Mouse (Mus musculus): Measurements from ENCODE around the gene Acer3. TPM values are rescaled to one million over a fixed set of nuclear protein-coding genes. Genes with fewer than 3 reads are reported as not detected.

Gene Acer3
- 1 to 10 TPM; 5.1 to 5.6 TPM for total RNA-seq (2021)
- long read RNA-seq, experiment 1, full-length matches to known transcripts: 2 of 4 reads
- long read RNA-seq, experiment 1, partial matches to known transcripts: 0 of 4 reads
- long read RNA-seq, experiment 1, other reads (novel, unspliced or antisense): 2 of 4 reads
- long read RNA-seq, experiment 2, full-length matches to known transcripts: 2 of 2 reads
- long read RNA-seq, experiment 2, partial matches to known transcripts: 0 of 2 reads
- long read RNA-seq, experiment 2, other reads (novel, unspliced or antisense): 0 of 2 reads

GRCm38 (mm10) chr7:98321083-98321482 lies at the start of gene Acer3:
Acer3 (minus strand) TSS chr7:98321208.
- intact Hi-C loops (cut with DNase I; ENCODE audit: low total_unique reads): no loop called here
- no peak for DNase-seq

- intact Hi-C loops (cut with DNase I; ENCODE audit: low total_unique reads): no loop called here
- no peak for DNase-seq
Observed at GRCm38 (mm10) chr7:98369762-98370369, 48.9 kb upstream of the Acer3 start.

- no peak for DNase-seq
- intact Hi-C loops (cut with DNase I; ENCODE audit: low total_unique reads): no loop called here
Observed at GRCm38 (mm10) chr7:98361662-98362061, 40.7 kb upstream of the Acer3 start.

GRCm38 (mm10) chr7:98361063-98361652 lies 40.1 kb upstream of the Acer3 start, which contains the start of gene Tsku:
Tsku (minus strand) TSS chr7:98361328.
- DNase-seq: peak; percentile 94
- intact Hi-C loops (cut with DNase I; ENCODE audit: low total_unique reads): no loop called here

GRCm38 (mm10) chr7:98360621-98360990 lies 39.6 kb upstream of the Acer3 start:
- intact Hi-C loops (cut with DNase I; ENCODE audit: low total_unique reads): no loop called here

GRCm38 (mm10) chr7:98359951-98360620 lies 39.1 kb upstream of the Acer3 start:
- intact Hi-C loops (cut with DNase I; ENCODE audit: low total_unique reads): no loop called here
- DNase-seq: peak; percentile 63

More at GRCm38 (mm10) chr7:98360621-98360990, 39.6 kb upstream of the Acer3 start:
- no peak for DNase-seq

- intact Hi-C loops (cut with DNase I; ENCODE audit: low total_unique reads): no loop called here
- no peak for DNase-seq
Observed at GRCm38 (mm10) chr7:98358016-98358415, 37.0 kb upstream of the Acer3 start.

GRCm38 (mm10) chr7:98357324-98357723 lies 36.3 kb upstream of the Acer3 start:
- intact Hi-C loops (cut with DNase I; ENCODE audit: low total_unique reads): no loop called here
- DNase-seq: no peak

GRCm38 (mm10) chr7:98354921-98355310 lies 33.9 kb upstream of the Acer3 start:
- no peak for DNase-seq

GRCm38 (mm10) chr7:98354160-98354920 lies 33.3 kb upstream of the Acer3 start:
- no peak for DNase-seq
- intact Hi-C loops (cut with DNase I; ENCODE audit: low total_unique reads): no loop called here

More at GRCm38 (mm10) chr7:98354921-98355310, 33.9 kb upstream of the Acer3 start:
- intact Hi-C loops (cut with DNase I; ENCODE audit: low total_unique reads): no loop called here

- no peak for DNase-seq
- intact Hi-C loops (cut with DNase I; ENCODE audit: low total_unique reads): no loop called here
Observed at GRCm38 (mm10) chr7:98353616-98354015, 32.6 kb upstream of the Acer3 start.

- no peak for DNase-seq
- intact Hi-C loops (cut with DNase I; ENCODE audit: low total_unique reads): loop anchor here (2.0 kb wide), 1 partner anchor 79 kb away; no protein-coding TSS in a partner anchor
Observed at GRCm38 (mm10) chr7:98351523-98351922, 30.5 kb upstream of the Acer3 start.

GRCm38 (mm10) chr7:98349821-98350220 lies 28.8 kb upstream of the Acer3 start:
- DNase-seq: no peak
- intact Hi-C loops (cut with DNase I; ENCODE audit: low total_unique reads): loop anchor here (2.0 to 10.0 kb wide), 3 partner anchors 81 to 225 kb away; no protein-coding TSS in a partner anchor

GRCm38 (mm10) chr7:98349096-98349495 lies 28.1 kb upstream of the Acer3 start:
- DNase-seq: peak; percentile 84
- intact Hi-C loops (cut with DNase I; ENCODE audit: low total_unique reads): loop anchor here (10.0 kb wide), 2 partner anchors 194 to 224 kb away; no protein-coding TSS in a partner anchor

GRCm38 (mm10) chr7:98348043-98348442 lies 27.0 kb upstream of the Acer3 start:
- intact Hi-C loops (cut with DNase I; ENCODE audit: low total_unique reads): loop anchor here (10.0 kb wide), 2 partner anchors 193 to 223 kb away; no protein-coding TSS in a partner anchor
- peak; percentile 62 for DNase-seq

GRCm38 (mm10) chr7:98347471-98347870 lies 26.5 kb upstream of the Acer3 start:
- intact Hi-C loops (cut with DNase I; ENCODE audit: low total_unique reads): loop anchor here (10.0 kb wide), 2 partner anchors 193 to 223 kb away; no protein-coding TSS in a partner anchor

GRCm38 (mm10) chr7:98345036-98345435 lies 24.0 kb upstream of the Acer3 start:
- intact Hi-C loops (cut with DNase I; ENCODE audit: low total_unique reads): loop anchor here (10.0 kb wide), 2 partner anchors 190 to 220 kb away; no protein-coding TSS in a partner anchor
- DNase-seq: no peak

More at GRCm38 (mm10) chr7:98347471-98347870, 26.5 kb upstream of the Acer3 start:
- DNase-seq: no peak

GRCm38 (mm10) chr7:98344361-98344760 lies 23.4 kb upstream of the Acer3 start:
- intact Hi-C loops (cut with DNase I; ENCODE audit: low total_unique reads): loop anchor here (5.0 to 10.0 kb wide), 3 partner anchors 57 to 220 kb away; no protein-coding TSS in a partner anchor
- DNase-seq: peak; percentile 43

GRCm38 (mm10) chr7:98342249-98342648 lies 21.2 kb upstream of the Acer3 start:
- no peak for DNase-seq
- intact Hi-C loops (cut with DNase I; ENCODE audit: low total_unique reads): loop anchor here (5.0 to 10.0 kb wide), 3 partner anchors 55 to 217 kb away; no protein-coding TSS in a partner anchor
